Mouse (Mus musculus): ENCODE data around the gene Rab39.

Rab39 gene

GRCm38 (mm10) chr9:53705992-53706696 is at the start of gene Rab39:
Gene Rab39 (minus strand): TSS chr9:53706232.
- peak; percentile 20 for DNase-seq

GRCm38 (mm10) chr9:53754801-53755200 is 48.8 kb upstream of the Rab39 start:
- no peak for DNase-seq

- DNase-seq = no peak
Observed at GRCm38 (mm10) chr9:53750899-53751298, 44.9 kb upstream of the Rab39 start.

GRCm38 (mm10) chr9:53750411-53750810 is 44.4 kb upstream of the Rab39 start:
- DNase-seq = no peak

DNA sequence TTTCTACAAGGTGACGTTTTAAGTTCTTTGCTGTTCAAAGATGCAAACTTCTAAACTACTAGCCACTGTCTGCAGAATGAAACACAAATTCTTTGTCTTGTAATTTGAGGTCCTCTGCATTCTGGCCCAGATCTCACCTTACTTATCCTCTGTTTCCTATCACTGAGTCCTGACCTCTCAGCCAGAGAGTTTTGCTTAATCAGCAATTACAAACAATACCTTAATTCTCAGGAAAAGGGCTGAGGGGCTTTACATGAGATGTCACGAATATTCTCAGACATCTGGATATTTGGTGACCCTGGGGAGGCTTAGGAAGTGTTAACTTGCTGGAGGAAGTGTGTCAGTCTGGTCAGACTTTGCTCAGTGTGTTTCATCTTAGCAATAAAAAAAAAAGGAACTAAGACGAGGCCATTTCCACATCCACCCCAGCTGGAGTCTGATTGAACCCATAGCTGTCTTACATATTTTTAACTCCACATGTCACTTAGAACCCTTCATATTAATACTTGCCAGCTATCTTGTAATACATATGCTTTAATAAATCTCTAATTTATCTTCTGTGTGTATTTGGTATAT is 34.9 kb upstream of the Rab39 start:
- no peak for DNase-seq

DNA sequence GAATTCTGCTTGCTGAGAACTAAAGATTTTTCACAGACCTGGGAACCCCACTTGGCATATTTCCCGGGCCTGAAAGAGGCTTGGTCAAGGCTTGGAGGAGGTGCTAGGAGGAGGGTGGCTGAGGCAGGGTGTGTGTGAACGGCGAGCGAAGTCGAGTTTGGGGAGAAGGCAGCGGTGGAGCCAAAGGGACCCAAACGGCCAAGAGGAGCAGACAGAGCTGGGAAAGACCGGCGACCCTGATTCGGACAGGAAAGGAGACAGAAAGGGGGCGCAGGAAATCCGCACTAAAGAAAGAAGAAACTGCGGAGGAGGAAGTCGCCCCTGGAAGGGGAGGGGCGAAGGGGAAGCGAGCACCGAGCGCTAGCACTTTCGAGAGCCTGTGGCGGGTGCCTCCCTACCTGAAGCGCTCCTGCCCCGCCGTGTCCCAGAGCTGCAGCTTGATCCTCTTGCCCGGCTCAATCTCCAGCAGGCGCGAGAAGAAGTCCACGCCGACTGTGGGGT is 491 bp downstream of the Rab39 start:
- DNase-seq = no peak

DNA sequence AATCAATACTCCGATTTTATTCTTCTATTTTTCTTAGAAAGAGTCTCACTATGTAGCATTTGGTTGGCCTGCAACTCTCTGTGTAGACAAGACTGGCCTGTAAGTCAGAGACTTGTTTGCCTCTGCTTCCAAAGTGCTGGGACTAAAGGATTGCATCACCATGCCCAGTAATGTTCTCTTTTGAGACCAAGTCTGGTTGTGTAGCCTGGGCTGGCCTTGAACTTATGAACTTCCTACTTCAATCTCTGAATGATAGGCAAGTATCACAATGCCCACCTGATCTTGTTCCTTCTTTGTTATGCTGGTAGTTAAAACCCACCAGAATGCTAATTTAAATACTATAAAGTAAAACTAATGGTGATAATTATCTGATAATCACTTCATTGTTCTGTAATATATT is 3.0 kb downstream of the Rab39 start:
- no peak for DNase-seq

- no peak for DNase-seq
Observed at GRCm38 (mm10) chr9:53700496-53700895, 5.5 kb downstream of the Rab39 start.

- no peak for DNase-seq
Observed at GRCm38 (mm10) chr9:53695846-53696245, 10.2 kb downstream of the Rab39 start.

GRCm38 (mm10) chr9:53693718-53694117 is 12.3 kb downstream of the Rab39 start:
- no peak for DNase-seq

- DNase-seq = no peak
Observed at GRCm38 (mm10) chr9:53691745-53692670, 14.0 kb downstream of the Rab39 start.

- no peak for DNase-seq
Observed at GRCm38 (mm10) chr9:53680851-53681250, 25.2 kb downstream of the Rab39 start.

GRCm38 (mm10) chr9:53676921-53677320 is 29.1 kb downstream of the Rab39 start:
- no peak for DNase-seq

DNA sequence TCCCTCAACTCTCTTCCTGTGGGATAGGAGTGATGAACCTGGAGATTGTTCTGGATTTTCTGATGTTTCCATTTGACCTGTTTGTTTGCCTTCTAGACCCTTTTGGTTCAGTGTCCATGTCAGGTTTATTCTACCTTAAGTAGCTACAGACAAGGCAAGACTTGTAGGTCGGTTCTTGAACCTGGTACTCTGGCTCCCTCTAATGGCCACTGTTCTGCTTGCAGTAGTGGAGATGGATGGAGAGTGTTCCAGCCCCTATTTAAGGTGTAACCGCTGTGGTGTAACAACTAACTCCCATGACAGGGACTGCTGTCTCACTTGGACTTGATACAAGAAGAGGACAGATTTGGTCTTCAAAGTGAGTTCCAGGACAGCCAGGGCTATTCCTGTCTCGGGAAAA is 32.5 kb downstream of the Rab39 start:
- DNase-seq = peak; percentile 64

GRCm38 (mm10) chr9:53669680-53670219 is 36.3 kb downstream of the Rab39 start, which contains the start of gene Cul5:
Gene Cul5 (minus strand): TSS chr9:53670014.
- DNase-seq = no peak

DNA sequence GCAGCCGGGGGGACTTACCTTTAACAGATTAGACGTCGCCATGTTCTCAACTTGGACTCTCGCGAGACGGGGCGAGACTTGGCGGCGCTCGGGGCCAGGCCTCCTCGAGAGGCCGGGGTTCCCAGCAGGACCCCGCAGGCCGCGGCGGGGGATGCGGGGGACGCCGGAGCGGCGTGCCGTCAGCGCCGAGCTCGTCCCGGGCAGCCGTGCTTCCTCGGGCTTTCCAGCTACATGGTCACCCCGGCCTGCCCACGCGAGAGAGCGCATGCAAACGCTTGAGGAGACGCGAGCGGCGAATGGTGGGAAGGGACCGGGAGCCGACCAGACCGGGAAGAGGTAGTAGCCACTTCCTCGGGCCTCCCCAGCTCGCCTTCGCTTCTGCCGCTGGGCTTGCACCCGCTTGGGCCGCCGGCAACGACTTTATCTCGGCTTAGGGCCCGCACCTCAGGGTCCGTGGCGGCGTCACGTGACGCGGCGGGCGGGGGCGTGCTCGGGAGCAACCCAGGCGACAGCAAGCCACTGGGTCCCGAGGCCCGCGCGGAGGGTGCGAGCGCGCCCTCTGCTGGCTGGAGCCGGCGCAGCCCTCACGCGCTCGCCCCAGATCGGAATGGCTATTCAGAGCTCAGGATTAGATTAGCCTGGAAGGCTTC is 38.9 kb downstream of the Rab39 start:
- peak; percentile 92 for DNase-seq

DNA sequence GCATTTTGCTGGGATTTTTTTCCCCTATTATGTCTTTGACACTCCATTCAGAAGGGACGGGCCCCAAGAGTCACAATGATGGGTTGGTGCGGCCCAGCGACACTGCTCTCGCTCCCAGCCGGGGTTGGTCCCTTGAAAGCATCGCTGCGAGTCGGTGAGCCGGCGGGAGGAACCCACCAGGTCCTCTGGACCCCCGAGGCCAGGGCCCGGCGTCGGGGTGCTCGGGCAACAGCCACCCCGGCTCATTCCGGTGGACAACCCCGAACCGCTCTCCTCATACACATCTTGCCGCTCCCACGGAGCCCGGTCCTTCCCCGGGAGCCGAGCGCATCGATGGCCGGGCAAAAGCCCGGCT is 39.4 kb downstream of the Rab39 start:
- DNase-seq = no peak

DNA sequence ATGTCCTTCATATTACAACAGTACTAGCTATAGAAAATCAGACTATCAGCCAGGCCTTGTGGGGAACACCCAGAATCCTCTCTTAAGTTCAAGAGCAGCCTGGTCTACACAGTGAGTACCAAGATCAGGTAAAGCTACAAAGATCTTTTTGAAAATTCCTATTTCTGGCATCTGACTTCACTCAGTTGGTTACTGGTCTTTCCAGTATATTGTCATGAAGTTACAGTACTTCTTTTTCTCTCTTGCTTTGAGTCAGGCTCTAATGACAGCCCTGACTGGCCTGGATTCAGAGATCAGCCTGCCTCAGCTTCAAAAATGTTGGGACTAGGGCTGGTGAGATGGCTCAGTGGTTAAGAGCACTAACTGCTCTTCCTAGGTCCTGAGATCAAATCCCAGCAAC is 40.6 kb downstream of the Rab39 start:
- no peak for DNase-seq

GRCm38 (mm10) chr9:53664819-53665218 is 41.2 kb downstream of the Rab39 start:
- no peak for DNase-seq

GRCm38 (mm10) chr9:53634796-53635195 is 71.2 kb downstream of the Rab39 start:
- DNase-seq = no peak
